Mouse (Mus musculus) T-helper 1 cell (primary cell): Measurements from ENCODE around the gene Crtc2.

Experiments
- in situ Hi-C: fragments of 300-600 bp; cut with MboI, MseI; formaldehyde crosslinking; loops from one replicate; pipeline ENCODE4 v1.15.1; 2025; ENCODE audit warnings: high pct_unique_total_duplicates

Gene Crtc2

DNA sequence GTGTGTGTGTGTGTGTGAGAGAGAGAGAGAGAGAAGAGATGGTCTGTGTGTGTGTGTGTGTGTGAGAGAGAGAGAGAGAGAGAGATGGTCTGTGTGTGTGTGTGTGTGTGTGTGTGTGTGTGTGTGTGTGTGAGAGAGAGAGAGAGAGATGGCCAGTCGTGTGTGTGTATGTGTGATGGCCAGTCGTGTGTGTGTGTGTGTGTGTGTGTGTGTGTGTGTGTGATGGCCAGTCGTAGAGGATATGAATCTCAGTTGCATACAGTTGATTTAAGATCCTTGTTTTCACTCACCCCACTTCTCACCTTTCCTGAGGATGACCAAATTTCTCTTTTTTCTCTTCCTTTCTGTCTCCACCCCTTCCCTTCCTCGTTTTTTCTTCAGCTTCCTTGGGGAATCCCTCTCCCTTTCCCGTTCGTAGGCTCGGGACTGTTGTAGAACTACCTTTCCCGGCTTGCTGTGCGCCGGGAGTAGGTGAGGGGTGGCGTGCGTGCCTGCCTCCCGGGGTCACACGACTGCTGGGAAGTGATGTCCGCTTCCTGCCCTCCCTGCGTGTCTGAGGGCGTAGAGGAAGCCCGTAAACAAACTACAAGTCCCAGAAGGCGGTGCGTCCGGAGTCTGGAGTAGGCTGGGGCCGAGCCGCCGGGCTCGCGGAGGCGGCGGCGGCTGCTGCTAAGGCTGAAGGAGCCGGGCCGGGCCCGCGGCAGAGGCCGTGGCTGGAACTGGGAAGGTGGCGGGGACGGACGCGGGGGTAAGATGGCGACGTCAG, at the start of gene Crtc2:
Gene Crtc2 (plus strand): TSS at position 511 of the 766 bp plus-strand sequence.
- in situ Hi-C loops = no loop called here

DNA sequence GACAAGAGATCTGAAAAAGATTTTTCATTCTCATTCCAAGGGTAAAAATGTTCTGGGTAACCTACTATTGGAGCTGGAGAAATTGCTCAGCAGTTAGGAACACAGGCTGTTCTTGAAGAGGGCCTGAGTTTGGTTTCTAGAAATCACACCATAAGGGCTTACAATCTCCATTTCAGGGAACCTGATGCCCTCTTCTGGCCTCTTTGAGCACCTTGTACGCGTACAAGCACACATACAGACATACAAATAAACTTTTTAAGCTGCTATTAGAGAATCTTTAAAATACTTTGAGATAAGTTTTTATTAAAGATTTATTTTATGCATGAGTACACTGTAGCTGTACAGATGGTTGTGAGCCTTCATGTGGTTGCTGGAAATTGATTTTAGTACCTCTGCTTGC, 49.4 kb upstream of the Crtc2 start:
- in situ Hi-C loops = no loop called here

DNA sequence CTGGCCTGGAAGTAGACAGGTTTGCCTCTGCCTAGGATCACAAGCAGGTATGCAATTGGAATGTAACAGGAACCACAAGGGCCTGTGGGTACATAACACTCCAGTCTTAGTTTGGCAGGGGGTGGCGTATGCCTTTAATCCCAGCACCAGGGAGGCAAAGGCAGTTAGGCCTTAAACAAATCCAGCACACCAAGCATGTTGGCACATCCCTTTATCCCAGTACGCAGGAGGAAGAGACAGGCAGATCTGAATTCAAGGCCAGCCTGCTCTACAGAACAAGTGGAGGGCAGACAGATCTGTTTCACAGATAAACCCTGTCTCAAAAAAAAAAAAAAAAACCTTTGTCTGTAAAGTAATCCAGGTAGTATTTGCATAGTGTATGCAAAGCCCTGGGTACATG, 45.3 kb upstream of the Crtc2 start:
- in situ Hi-C loops = no loop called here

DNA sequence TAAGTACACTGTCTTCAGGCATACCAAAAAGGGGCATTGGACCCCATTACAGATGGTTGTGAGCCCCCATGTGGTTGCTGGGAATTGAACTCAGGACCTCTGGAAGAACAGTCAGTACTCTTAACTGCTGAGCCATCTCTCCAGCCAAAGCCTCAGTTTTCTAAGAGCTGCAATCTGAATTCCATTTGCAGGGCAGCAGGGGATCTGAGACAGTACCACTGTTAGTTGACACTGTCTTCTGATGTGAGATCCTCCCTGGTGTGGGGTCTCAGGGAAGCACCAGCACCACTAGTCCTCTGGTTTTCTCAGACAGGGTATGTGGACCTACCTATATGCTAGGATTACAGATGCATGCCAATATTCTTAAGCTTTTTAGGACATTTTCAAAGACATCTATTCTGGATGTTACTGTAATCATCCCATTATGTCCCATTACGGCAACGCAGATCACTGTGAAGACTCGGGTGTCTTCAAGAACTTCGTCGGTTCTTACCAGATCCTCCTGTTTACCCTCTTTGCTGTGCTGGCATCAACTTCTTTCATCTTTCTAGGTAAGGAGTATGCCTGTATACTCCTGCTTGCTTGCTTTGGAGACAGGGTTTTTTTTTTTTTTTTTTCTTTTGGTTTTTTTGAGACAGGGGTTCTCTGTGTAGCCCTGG, 43.9 kb upstream of the Crtc2 start:
- in situ Hi-C loops = no loop called here

DNA sequence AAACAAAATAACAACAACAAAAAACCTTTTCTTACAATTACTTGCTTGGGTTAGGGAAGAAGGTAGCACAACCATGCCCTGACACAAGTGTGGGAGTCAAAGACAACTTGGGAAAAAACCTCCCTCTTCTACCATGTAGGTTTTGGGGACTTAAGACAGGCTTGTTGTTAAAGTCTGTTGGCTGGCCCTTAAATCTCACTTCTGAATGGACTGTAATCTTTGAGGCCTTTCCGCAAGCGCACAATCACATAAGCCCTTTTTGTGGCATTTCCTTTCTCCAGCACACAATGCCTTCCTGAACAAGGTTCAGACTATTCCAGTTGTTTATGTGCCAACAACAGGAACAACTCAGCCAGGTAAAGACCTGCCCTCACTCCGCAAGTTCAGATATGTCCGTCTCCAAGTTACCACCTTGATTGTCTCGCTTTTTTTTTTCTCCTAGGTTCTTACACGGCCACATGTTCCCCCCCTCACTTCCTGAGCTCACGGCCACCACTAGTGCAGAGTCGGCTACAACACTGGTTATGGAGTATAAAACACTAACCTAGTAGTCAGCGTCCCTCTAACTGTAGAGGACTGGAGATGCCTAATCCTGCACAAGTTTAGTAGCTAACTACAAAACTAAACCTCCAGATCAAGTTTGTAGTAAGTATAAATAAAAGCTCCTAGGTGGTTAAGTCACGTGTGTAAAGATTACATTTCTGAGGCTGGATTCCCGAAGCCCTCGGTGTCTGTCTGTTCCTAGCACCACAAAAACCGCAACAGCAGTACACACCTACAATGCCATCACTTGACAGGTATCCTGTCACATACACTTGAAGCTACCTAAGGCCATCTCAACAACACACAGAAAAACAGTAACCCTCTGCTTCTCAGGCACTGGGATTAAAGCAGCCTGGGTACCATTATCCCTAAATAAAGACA, 42.2 kb upstream of the Crtc2 start:
- in situ Hi-C loops = no loop called here

DNA sequence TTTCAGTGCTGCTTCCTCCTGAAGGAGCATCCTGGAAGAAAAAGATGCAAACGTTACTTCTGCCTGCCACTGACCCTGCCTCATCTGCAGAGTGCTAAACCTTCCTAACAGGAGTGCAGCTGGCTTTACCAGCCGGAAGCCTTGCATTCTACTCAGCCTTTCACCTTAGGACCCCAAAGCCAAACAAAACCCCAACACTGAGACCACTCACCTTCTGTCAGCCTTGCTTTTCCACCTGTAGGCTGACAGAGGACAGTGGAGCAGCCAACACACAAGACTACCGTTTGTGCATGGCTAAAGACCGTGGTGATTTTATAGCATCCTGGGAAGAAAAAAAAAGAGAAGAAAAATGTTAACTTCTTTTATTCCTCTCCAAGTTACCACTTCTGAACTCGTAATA, 41.2 kb upstream of the Crtc2 start:
- in situ Hi-C loops = no loop called here

DNA sequence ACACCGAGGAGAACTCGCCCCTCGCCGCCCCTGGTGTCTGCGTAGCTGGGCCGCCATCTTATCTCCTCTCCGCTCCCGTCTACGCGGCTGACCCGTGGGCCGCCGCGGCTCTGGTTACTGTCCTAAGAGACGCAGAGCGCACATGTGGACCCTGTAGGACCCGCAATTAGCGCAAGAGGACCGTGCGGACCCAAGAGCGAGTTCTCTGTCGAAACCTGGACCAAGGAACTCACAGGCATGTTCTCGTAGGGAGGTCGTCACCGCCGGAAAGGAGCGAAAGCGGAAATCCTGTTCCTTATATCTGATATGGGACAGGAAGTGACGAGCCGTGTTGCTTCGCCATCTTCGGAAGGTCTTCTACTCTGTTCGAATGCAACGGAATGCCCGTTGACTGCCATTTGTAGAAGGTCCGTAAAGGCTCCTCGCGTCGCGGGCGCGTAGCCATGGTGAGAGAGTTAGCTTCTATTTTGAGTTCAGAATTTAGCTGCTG, 40.5 kb upstream of the Crtc2 start, which contains the start of the genes Rps27 and Rab13:
Gene Rps27 (minus strand): TSS at position 275 of the 490 bp plus-strand sequence.
Gene Rab13 (plus strand): TSS at position 319 of the 490 bp plus-strand sequence.
- in situ Hi-C loops = no loop called here

DNA sequence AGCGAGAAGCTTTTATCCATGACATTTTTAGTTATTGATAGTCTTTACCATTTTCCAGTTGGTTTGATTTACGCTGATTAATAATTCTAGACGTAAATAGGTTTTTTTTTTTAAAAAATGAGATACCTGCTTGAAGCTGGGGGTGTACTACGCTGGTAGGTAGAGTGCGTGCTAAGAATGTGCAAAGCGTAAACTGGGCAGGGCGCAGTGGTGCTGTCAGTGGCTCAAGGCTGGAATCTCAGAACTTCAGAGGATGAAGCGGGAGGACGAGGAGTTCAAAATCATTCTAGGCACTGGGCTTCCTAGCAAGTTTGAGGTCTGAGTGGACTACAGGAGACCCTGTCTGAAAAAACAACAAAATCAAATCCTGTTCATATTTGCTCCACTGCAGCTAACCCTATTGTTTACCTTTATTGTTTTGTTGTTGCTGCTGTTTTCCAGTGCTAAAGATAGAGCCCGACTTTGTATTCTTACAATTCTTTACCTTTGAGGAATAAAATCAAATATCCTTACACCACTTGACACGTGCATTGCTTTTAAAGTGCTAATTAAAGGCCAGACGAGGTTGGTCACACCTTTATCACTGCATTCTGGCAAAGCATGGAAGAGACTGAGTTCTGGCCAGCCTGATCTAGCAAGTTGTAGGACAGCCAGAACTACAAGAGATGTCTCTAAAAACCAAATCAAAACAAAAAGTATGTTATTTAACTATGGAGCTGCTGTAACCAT, 39.8 kb upstream of the Crtc2 start:
- in situ Hi-C loops = no loop called here

DNA sequence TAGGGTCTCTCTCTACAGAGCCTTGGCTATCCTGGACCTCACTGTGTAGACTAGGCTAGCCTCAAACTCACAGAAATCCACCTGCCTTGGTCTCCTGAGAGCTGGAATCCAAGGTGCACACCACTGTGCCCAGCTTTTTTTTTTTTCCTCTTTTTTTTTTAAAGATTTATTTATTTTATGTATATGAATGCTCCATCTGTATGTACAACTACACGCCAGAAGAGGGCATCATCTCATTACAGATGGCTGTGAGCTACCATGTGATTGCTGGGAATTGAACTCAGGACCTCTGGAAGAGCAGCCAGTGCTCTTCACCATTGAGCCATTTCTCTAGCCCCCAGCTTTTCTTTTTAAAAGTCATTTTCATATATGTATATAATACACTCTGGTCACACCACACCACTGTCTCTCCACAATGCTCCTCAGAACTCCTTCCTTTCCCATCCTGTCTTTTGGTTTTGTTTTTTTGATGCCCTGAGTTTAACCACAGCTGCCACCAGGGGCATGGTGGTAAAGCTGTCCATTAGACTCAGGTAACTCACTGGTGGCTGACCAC, 38.1 kb upstream of the Crtc2 start:
- in situ Hi-C loops = loop anchor here (5.0 kb wide), 1 partner anchor 156 kb away; no protein-coding TSS in a partner anchor

DNA sequence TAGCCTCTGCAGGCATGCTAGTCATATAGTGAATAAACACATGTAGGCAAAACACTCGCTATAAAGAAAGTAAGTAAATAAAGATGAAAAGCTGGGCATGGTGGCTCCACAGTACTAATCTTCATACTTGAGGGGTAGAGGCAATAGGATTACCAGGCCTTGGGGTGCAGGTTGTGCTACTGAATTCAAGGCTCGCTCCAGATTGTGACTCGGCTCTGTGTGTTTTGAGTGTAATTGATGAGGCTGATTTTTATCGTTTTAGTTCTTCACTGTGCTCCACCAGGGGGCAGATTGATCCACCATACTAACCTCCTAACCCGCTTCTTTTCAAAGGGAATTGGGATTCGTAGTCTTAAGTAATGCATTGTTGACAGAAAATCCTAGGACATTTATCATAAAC, 33.9 kb upstream of the Crtc2 start:
- in situ Hi-C loops = no loop called here

DNA sequence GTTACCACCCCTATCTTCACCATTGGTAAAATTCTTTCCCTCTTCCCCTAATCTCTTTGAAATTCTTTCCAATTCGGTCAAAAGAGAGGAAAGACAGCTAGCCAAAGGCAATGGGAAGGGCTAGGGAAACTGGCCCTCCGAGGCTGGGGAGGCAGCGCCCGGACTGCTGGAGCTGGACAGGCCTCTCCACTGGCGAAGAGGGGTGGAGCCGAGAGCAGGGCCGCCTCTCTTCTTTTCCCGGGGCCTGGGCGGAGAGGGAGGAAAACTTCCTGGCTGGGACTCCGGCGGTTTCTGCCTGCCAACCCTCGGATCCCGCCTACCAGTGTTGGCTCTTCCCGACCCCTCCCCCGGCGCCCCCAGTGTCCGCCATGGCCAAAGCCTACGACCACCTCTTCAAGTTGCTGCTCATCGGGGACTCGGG, 33.4 kb upstream of the Crtc2 start:
- in situ Hi-C loops = no loop called here

DNA sequence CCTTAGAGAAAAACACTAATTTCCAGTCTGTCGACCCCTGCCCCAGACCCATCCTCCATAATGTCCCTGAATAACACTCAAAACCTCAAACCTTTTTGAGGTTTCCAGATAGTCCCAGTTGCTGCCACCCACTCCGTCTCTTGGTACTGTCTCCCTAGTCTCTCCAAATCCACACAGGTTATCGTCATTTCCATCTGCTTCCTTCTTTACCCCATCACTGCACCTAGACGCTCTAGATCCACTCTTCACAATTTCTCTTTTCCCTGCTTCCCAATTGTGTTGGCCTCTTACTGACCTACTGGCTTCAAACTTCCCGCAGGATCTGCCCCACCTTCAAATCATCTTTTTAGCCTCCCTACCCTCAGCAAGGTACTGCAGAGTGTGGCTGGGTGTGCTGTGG, 32.8 kb upstream of the Crtc2 start:
- in situ Hi-C loops = no loop called here

DNA sequence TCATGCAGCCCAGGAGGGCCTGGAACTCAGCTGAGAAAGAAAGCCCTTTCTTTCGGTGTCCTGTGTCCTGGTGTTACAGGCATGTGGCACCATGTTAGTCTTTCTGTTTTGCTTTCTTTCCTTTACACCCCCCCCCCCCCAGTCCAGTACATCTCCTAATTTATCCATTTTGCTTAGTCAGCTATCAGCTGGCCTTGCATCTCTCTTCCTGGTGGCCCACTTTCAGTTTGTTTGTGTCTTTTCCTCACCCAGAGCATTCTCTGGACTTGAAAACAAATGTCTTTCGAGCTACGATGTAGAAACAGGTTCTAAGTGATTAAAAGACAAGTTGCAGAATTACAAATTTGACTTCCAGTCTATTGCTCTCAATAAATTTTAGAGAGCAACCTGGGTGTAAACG, 31.5 kb upstream of the Crtc2 start:
- in situ Hi-C loops = no loop called here

DNA sequence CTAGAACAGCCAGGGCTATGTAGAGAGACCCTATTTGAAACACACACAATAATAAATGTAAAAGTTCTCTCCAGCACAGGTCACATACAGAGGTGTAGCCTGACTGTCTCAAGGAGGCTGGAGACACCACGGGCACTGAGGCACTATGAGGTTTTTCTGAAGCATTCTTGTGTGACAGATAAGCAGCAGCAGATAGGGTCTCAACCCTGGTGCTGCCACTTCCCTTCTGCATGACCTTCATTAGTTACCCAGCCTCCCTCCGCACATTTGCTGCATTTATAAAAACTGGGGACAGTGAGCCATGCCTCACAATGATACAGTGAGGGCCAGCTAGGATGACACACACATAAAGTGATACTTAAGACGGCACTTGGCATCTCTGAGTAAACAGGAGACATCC, 31.0 kb upstream of the Crtc2 start:
- in situ Hi-C loops = no loop called here

DNA sequence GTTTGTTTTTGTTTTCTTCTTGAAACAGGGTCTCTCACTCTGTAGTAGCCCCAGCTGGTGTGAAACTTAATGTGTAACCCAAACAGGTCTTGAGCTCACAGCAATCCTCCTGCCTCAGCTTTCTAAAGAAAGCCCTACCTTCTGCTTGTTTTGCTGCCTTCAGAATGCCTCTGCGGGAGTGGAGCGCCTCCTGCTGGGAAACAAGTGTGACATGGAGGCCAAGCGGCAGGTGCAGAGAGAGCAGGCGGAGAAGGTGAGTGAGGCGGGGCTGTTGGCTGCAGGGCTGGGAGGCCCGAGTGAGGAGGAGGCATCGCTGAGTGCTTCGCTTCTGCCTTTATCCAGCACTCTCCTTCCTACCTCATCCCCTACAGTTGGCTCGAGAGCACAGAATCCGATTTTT, 29.6 kb upstream of the Crtc2 start:
- in situ Hi-C loops = no loop called here

DNA sequence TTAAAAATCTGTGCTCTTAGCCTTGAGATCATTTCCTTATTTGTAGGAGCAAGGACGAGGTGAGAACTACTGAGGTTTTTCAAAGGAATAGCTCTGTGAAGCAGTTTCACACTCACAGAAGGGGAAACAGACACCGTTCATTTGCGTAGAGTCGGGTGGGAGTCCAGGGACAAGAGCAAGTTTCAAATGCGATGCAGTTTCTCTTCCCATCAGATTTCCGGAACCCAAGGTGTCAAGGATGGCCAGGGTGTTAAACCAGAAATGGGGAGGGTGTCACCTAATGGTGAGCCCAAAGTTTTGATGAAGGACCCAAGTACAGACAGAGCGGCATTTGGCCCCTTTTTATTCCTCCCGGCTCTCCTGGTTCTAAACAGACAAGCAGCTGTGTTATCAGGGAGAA, 22.9 kb upstream of the Crtc2 start:
- in situ Hi-C loops = no loop called here

DNA sequence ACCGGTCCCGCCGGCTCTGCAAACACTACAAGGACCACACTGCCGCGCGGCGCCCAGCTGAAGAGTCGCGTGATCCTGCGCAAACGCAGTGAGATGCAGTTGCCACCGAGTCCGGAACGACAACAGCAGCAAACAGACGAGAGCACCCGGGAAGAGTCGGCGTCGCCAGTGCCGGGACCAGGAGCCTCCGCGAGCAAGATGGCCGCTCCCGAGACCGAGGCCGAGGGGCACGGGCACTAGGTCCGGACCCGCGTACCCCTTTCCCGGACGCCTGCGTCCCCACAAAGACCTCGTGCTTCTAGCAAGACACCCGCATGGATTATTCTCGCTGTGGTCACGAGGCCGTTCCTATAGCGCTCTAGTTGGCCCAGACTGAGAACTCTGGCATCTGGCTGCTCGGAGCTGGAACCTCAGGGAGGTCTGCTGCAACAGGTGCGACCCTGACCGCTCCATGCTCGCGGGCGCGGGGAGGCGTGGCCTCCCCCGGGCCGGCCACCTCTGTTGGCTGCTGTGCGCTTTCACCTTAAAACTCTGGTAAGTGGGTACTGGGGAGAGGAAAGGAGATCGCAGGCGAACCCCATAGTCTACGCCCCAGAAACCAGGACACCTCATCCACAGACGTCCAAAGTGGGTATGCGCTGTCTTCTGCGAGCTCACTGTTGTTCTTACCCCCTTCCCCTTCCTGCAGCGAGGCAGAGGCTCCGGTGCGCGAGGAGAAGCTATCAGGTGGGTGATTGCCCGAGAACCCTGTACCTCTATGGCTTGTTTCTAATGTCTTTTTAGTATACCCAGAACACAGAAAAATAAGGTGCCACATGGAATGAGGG, 22.2 kb upstream of the Crtc2 start, which contains the start of gene Jtb:
Gene Jtb (plus strand): TSS at position 91 of the 827 bp plus-strand sequence.
- in situ Hi-C loops = no loop called here

DNA sequence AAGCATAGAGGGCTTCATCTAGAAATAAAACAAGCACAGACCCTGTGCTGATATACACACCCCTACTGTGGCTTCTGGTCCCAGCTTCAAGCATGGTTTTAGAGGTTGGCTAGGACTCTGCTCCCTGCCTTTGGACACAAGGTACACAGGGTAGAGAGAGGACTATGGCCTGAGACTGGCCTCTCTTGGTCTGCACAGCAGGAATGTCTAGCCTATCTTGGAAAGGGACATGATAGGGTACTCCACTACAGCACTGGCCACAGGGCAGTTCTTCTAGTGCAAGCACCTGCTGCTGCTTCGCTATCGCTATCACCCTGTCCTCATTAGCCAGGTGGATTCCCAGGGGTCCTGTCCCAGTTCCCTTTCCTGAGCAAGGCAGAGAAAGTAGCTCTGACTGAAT, 12.7 kb upstream of the Crtc2 start:
- in situ Hi-C loops = no loop called here

DNA sequence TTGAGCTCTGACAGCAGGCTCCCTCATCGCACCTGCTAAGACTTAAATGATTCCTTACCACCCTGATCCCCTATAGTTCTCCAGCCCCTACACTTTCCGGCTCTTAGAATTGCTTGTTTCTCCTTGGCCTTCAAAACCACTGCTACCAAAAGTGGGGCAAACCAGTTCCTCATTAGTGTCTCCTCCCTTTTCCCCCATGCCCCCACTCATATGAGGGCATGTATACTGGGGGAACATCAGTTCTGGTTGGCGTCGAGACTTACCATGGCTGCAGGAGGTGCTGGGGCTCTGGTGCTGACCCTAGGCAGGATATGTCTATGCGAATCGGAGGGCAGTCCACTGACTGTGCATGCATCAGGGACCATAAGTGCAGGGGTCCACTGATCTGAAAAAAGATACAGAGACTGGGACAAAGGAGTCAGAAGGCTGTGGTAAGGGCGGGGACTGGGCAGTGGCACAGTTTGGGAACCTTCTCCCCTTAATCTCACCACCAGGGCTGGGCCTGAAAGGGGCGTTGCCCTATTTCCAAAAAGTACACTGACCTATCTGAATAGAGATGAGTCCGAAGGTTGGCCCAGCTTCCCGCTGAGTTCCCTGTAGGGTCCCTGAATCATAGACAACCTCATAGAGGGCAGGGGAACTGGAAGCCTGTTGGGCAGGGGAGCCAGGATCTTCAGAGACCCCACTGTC, 12.1 kb upstream of the Crtc2 start:
- in situ Hi-C loops = no loop called here
